Mouse (Mus musculus) monocyte, adult 2 months (primary cell): ENCODE data around the gene Ccdc3.
"Not testable (repeated sequence)": the region's sequence is repeated elsewhere in the genome, so short reads cannot be mapped to it uniquely, and the experiment has no call there.

Experiments
- DNase-seq, 2 experiments: peaks; one replicate each; pipeline ENCODE4 v3.0.0; 2022; ENCODE audit warnings: low spot score in 2 of 2, low read depth in 1 of 2

Gene Ccdc3

GRCm38 (mm10) chr2:5137500-5138286 lies at the start of gene Ccdc3:
TSS of gene Ccdc3 (plus strand) at chr2:5137776.
- no peak for DNase-seq

- DNase-seq: not testable (repeated sequence)
These were observed 47.2 kb upstream of the Ccdc3 start for GRCm38 (mm10) chr2:5090385-5090784.

GRCm38 (mm10) chr2:5094876-5095275 lies 42.7 kb upstream of the Ccdc3 start:
- DNase-seq: no peak

GRCm38 (mm10) chr2:5095316-5095715 lies 42.3 kb upstream of the Ccdc3 start:
- DNase-seq: no peak

- no peak for DNase-seq
These were observed 39.7 kb upstream of the Ccdc3 start for GRCm38 (mm10) chr2:5097786-5098445.

- no peak for DNase-seq
These were observed 38.4 kb upstream of the Ccdc3 start for GRCm38 (mm10) chr2:5099176-5099575.

GRCm38 (mm10) chr2:5101743-5102245 lies 35.8 kb upstream of the Ccdc3 start:
- no peak for DNase-seq

- DNase-seq: no peak
These were observed 34.7 kb upstream of the Ccdc3 start for GRCm38 (mm10) chr2:5102891-5103290.

GRCm38 (mm10) chr2:5112785-5113291 lies 24.7 kb upstream of the Ccdc3 start:
- DNase-seq: no peak

GRCm38 (mm10) chr2:5114386-5114785 lies 23.2 kb upstream of the Ccdc3 start:
- no peak for DNase-seq

GRCm38 (mm10) chr2:5116856-5117532 lies 20.6 kb upstream of the Ccdc3 start:
- no peak for DNase-seq

- DNase-seq: no peak
These were observed 12.1 kb upstream of the Ccdc3 start for GRCm38 (mm10) chr2:5125506-5125905.

GRCm38 (mm10) chr2:5127369-5127768 lies 10.2 kb upstream of the Ccdc3 start:
- DNase-seq: no peak

- no peak for DNase-seq
These were observed 8.5 kb upstream of the Ccdc3 start for GRCm38 (mm10) chr2:5129099-5129498.

- DNase-seq: no peak
These were observed 5.5 kb upstream of the Ccdc3 start for GRCm38 (mm10) chr2:5132046-5132445.

GRCm38 (mm10) chr2:5134959-5135743 lies 2.4 kb upstream of the Ccdc3 start:
- no peak for DNase-seq

- no peak for DNase-seq
These were observed 2.4 kb downstream of the Ccdc3 start for GRCm38 (mm10) chr2:5139961-5140360.

GRCm38 (mm10) chr2:5144446-5144845 lies 6.9 kb downstream of the Ccdc3 start:
- DNase-seq: no peak

GRCm38 (mm10) chr2:5147907-5148306 lies 10.3 kb downstream of the Ccdc3 start:
- DNase-seq: no peak

- no peak for DNase-seq
These were observed 17.1 kb downstream of the Ccdc3 start for GRCm38 (mm10) chr2:5154711-5155110.
